Comparison of ENCODE assay signal across 8 mouse cellular contexts in genomic region chr17:72836158-72837115, GRCm38 (mm10). TPM values are rescaled to one million over a fixed set of nuclear protein-coding genes. Genes with fewer than 3 reads are reported as not detected.
DNase-seq lines count a peak whose midpoint lies in the region; ATAC-seq lines count a peak whose summit lies in the region.

Ypel5 (plus strand) TSS chr17:72836453.

- ATAC-seq in megakaryocyte progenitor cell, adult 5-6 weeks (replicated peaks; ENCODE audit: poor library complexity), result peak; percentile 84

- DNase-seq in adipocyte (ENCODE audit: low spot score), result peak; percentile 99
- peak; percentile 99 for DNase-seq in embryo, embryonic 10 days (ENCODE audit: low spot score)
- DNase-seq in gastrocnemius, postnatal 10 days, result peak; percentile 99
- peak; percentile 99 for DNase-seq in induced T-regulatory cell, adult 2 months (ENCODE audit: low read depth)
- DNase-seq in left cerebral cortex, adult 9 months (ENCODE audit: low spot score in 2 of 2), result peak; percentile 97 to 98
- DNase-seq in right cerebral cortex, postnatal 14 days, result peak; percentile 98
- DNase-seq in urinary bladder, postnatal 36 days (ENCODE audit: low spot score in 2 of 2), result peak; percentile 95 to 98

RNA-seq across cellular contexts. Expression of gene Ypel5, which starts in this region (rescaled TPM):
- total RNA-seq in gastrocnemius, postnatal 10 days (2021), result 10 to 100 TPM; 30.6 to 32.5 TPM
- total RNA-seq in megakaryocyte progenitor cell, adult 5-6 weeks (2015), result 37.1 and 39.7 TPM in 2 replicates
- total RNA-seq in megakaryocyte progenitor cell, adult 5-6 weeks (2017), result 37.0 and 52.3 TPM in 2 replicates

Comparison
In these comparisons a context has a peak if more than half of its experiments do, and no peak if none do; other contexts are left out.
1. Peak in every context shown above with its lines: DNase-seq and ATAC-seq.